Mouse (Mus musculus) hindbrain, embryonic 15.5 days (tissue): ENCODE data around the gene Tssk3. TPM values are rescaled to one million over a fixed set of nuclear protein-coding genes. Genes with fewer than 3 reads are reported as not detected.
"Not testable (repeated sequence)": the region's sequence is repeated elsewhere in the genome, so short reads cannot be mapped to it uniquely, and the experiment has no call there.

Experiments used
- ATAC-seq: fragments of 200-750 bp; cut with Nextera tagmentation; 2 replicates; pipeline ENCODE4 v1.8.0; 2017; ENCODE audit warnings: low read depth, moderate number of reproducible peaks, moderate TSS enrichment; ENCODE audit not compliant: low FRiP score
- H3K27ac ChIP-seq: fragments of 300-500 bp; sonication (generic); replicated peaks from 2 replicates; pipeline ENCODE4 v1.5.1; 2015; ENCODE audit warnings: mild to moderate bottlenecking, inconsistent platforms
- H3K27me3 ChIP-seq: fragments of 300-500 bp; sonication (generic); 2 replicates; pipeline ENCODE4 v1.6.1; 2015; ENCODE audit warnings: control low read depth, inconsistent platforms
- H3K36me3 ChIP-seq: fragments of 300-500 bp; sonication (generic); 2 replicates; pipeline ENCODE4 v1.6.1; 2015; ENCODE audit warnings: control low read depth, inconsistent platforms
- H3K4me1 ChIP-seq: fragments of 300-500 bp; sonication (generic); replicated peaks from 2 replicates; pipeline ENCODE4 v1.6.1; 2015; ENCODE audit warnings: control low read depth, inconsistent platforms
- H3K4me2 ChIP-seq: fragments of 300-500 bp; sonication (generic); 2 replicates; pipeline ENCODE4 v1.6.1; 2015; ENCODE audit warnings: moderate library complexity, mild to moderate bottlenecking, inconsistent platforms
- H3K4me3 ChIP-seq: fragments of 300-500 bp; sonication (generic); 2 replicates; pipeline ENCODE4 v1.5.1; 2015; ENCODE audit warnings: mild to moderate bottlenecking, inconsistent platforms
- H3K9ac ChIP-seq: fragments of 300-500 bp; sonication (generic); 2 replicates; pipeline ENCODE4 v1.6.1; 2015; ENCODE audit warnings: inconsistent platforms
- H3K9me3 ChIP-seq: fragments of 300-500 bp; sonication (generic); 2 replicates; pipeline ENCODE4 v1.6.1; 2016; ENCODE audit warnings: control low read depth, inconsistent platforms
- WGBS: fragments of 180-500 bp; shearing (Covaris S2); methylation state at CpG from one replicate; pipeline ENCODE4 v1.1.7; 2015; 5-methylcytosine and 5-hydroxymethylcytosine counted together
- polyA plus RNA-seq: library from polyadenylated mRNA; unstranded; fragments of >200 nt; fragmentation: Nextera tagmentation; extraction: Ambion mirVana; gene quantifications from 2 replicates; pipeline ENCODE4 v1.2.1, GENCODE M21; 2015

The Tssk3 gene
- polyA plus RNA-seq, 1 experiment from 2014 or later = 0.53 TPM

GRCm38 (mm10) chr4:129459726-129460125 is 31.1 kb downstream of the Tssk3 start:
- Histone ChIP-seq H3K4me1 (peaks cover 20% of the 10 kb centered on the region), H3K9me3 (no peaks in the 10 kb centered on the region), H3K36me3 (peaks cover 3% of the 10 kb centered on the region; the same call in 1 of the 2 replicates), H3K9ac (no peak overlapping the region), H3K27ac (no peak overlapping the region), H3K4me2 (no peak overlapping the region), H3K4me3 (no peak overlapping the region), H3K27me3 (no peaks in the 10 kb centered on the region)
- 93% methylated on average over 3 of the region's 3 CpGs for WGBS
- no peak for ATAC-seq

GRCm38 (mm10) chr4:129457311-129457710 is 33.5 kb downstream of the Tssk3 start:
- not testable (repeated sequence) for H3K36me3 ChIP-seq, H3K27ac ChIP-seq, ATAC-seq, H3K4me3 ChIP-seq, H3K4me1 ChIP-seq, H3K4me2 ChIP-seq, H3K27me3 ChIP-seq, H3K9ac ChIP-seq, H3K9me3 ChIP-seq
- 80% methylated on average over 2 of the region's 2 CpGs for WGBS

DNA sequence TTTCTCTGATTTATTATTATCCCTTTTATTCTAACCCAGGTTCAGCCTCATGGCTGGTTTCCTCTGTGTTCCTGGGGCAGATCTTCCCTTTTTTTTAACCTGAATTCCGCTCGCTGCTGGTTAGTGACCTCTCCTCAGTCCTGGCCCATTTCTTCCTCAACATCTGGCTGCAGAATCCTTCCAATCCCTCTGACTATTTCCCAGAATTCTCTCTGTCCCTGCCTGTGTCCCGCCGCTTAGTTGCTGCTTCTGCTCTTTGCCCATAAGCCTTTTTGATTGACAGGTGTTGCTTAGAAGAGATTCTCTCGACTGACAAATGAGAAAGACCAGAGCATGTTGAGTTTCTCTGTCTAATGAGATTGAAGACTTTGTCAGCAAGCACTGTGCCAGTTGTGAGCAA is 34.7 kb downstream of the Tssk3 start:
- H3K27me3 ChIP-seq = no peaks in the 10 kb centered on the region
- no peak overlapping the region for H3K9ac ChIP-seq
- H3K36me3 ChIP-seq = no peaks in the 10 kb centered on the region
- peaks cover 6% of the 10 kb centered on the region; the same call in 1 of the 2 replicates for H3K4me1 ChIP-seq
- H3K9me3 ChIP-seq = no peaks in the 10 kb centered on the region
- ATAC-seq = no peak
- 61% methylated on average over 5 of the region's 5 CpGs for WGBS
- no peak overlapping the region for H3K4me3 ChIP-seq
- no peak overlapping the region for H3K27ac ChIP-seq
- H3K4me2 ChIP-seq = no peak overlapping the region

GRCm38 (mm10) chr4:129455265-129455664 is 35.6 kb downstream of the Tssk3 start:
- H3K27ac ChIP-seq = no peak overlapping the region
- under 1% methylated on average over 5 of the region's 5 CpGs for WGBS
- H3K9me3 ChIP-seq = no peaks in the 10 kb centered on the region
- H3K4me3 ChIP-seq = no peak overlapping the region
- ATAC-seq = peak; percentile 81; the same call in 1 of the 2 replicates
- peaks cover 3% of the 10 kb centered on the region; the same call in 1 of the 2 replicates for H3K4me1 ChIP-seq
- no peak overlapping the region for H3K9ac ChIP-seq
- no peaks in the 10 kb centered on the region for H3K36me3 ChIP-seq
- no peaks in the 10 kb centered on the region for H3K27me3 ChIP-seq
- H3K4me2 ChIP-seq = no peak overlapping the region

GRCm38 (mm10) chr4:129451471-129452169 is 39.2 kb downstream of the Tssk3 start:
- Histone ChIP-seq H3K4me1 (peaks cover 3% of the 10 kb centered on the region; the same call in 1 of the 2 replicates), H3K9me3 (no peaks in the 10 kb centered on the region), H3K4me2 (no peak overlapping the region), H3K9ac (no peak overlapping the region), H3K27ac (no peak overlapping the region), H3K4me3 (no peak overlapping the region), H3K36me3 (no peaks in the 10 kb centered on the region), H3K27me3 (no peaks in the 10 kb centered on the region)
- 89% methylated on average over 15 of the region's 15 CpGs for WGBS
- ATAC-seq = no peak

- Histone ChIP-seq H3K4me1 (peaks cover 3% of the 10 kb centered on the region; the same call in 1 of the 2 replicates), H3K36me3 (no peaks in the 10 kb centered on the region), H3K27ac (no peak overlapping the region), H3K4me3 (no peak overlapping the region), H3K9me3 (no peaks in the 10 kb centered on the region), H3K4me2 (no peak overlapping the region), H3K27me3 (no peaks in the 10 kb centered on the region), H3K9ac (no peak overlapping the region)
- ATAC-seq = no peak
- 78% methylated on average over 2 of the region's 2 CpGs for WGBS
Observed at GRCm38 (mm10) chr4:129450851-129451250, 40.0 kb downstream of the Tssk3 start.

DNA sequence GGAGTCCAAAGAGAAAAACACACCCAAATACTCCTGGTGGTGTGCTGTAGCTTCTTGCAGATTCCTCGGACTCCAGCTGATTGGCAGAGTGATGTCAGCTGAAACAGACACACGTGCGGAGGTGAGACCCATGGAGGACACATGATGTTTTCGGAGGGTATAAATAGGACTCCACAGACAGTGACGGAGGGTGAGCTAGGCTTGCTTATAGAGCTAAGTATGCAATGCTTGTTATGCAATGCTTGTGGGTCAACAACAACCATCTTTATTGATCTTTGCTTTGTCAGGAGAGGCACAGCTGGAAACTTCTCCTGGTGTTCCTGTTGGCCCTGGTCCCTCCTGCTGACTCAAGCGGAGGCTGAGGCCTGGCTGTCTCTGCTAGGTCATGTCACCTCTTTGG is 42.1 kb downstream of the Tssk3 start:
- ATAC-seq = no peak
- Histone ChIP-seq H3K9ac (no peak overlapping the region), H3K4me1 (no peaks in the 10 kb centered on the region), H3K9me3 (no peaks in the 10 kb centered on the region), H3K4me2 (no peak overlapping the region), H3K36me3 (no peaks in the 10 kb centered on the region), H3K27me3 (no peaks in the 10 kb centered on the region), H3K27ac (no peak overlapping the region), H3K4me3 (no peak overlapping the region)
- WGBS = 90% methylated on average over 6 of the region's 6 CpGs

- Histone ChIP-seq H3K9ac (no peak overlapping the region), H3K4me2 (no peak overlapping the region), H3K27me3 (no peaks in the 10 kb centered on the region), H3K4me3 (no peak overlapping the region), H3K4me1 (no peaks in the 10 kb centered on the region), H3K27ac (no peak overlapping the region), H3K36me3 (no peaks in the 10 kb centered on the region), H3K9me3 (no peaks in the 10 kb centered on the region)
- no peak for ATAC-seq
- WGBS = 86% methylated on average over 11 of the region's 11 CpGs
Observed at GRCm38 (mm10) chr4:129447778-129448563, 42.9 kb downstream of the Tssk3 start.

- Histone ChIP-seq H3K9ac (no peak overlapping the region), H3K27ac (no peak overlapping the region), H3K36me3 (no peaks in the 10 kb centered on the region), H3K27me3 (no peaks in the 10 kb centered on the region), H3K9me3 (no peaks in the 10 kb centered on the region), H3K4me2 (no peak overlapping the region), H3K4me1 (no peaks in the 10 kb centered on the region), H3K4me3 (no peak overlapping the region)
- 87% methylated on average over 8 of the region's 8 CpGs for WGBS
- no peak for ATAC-seq
Observed at GRCm38 (mm10) chr4:129447360-129447759, 43.5 kb downstream of the Tssk3 start.

GRCm38 (mm10) chr4:129441145-129441544 is 49.7 kb downstream of the Tssk3 start:
- H3K9ac ChIP-seq = no peak overlapping the region
- peak overlapping the region; percentile 58 for H3K4me3 ChIP-seq
- peak overlapping the region; percentile 71 for H3K4me2 ChIP-seq
- H3K27me3 ChIP-seq = peaks cover 13% of the 10 kb centered on the region; the same call in 1 of the 2 replicates
- H3K9me3 ChIP-seq = no peaks in the 10 kb centered on the region
- no peaks in the 10 kb centered on the region for H3K36me3 ChIP-seq
- peaks cover 13% of the 10 kb centered on the region for H3K4me1 ChIP-seq
- no peak overlapping the region for H3K27ac ChIP-seq
- ATAC-seq = no peak
- WGBS = 37% methylated on average over 6 of the region's 6 CpGs

DNA sequence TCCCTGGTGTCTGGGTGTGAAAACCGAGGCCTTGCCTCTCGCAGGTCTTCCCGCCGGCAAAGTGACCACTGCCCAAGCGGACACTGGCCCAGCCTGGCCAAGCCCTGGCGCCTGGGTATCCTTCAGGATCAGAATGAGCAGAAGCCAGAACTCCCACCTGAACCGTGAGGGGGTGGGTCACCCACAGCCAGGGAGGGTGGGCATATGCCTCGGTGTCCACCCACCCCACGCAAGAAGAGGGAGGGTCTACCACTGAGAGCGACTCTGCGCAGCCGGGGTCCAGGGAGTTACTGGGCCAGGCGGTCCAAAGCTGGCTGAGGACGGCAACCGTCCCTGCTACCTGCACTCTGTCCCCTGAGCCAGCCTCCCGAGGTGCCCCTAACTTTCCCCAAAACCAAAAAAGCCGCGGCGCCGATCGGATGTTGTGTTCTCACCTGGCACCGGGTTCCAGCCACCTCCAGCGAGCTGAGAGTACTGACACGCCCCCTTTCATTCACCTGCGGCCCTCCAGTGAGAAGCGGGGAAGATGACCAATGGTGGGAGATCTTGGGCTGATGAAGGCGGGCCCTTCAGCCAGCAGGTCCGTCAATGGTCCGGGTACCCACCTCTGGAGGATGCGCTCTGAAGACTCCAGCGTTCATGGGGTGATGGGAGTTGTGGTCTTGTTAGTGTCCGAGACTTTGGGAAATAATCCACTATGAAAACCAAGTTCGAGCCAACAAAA is 50.3 kb downstream of the Tssk3 start, which contains the start of gene Zbtb8b:
Gene Zbtb8b (minus strand): TSS at position 514 of the 724 bp plus-strand sequence.
- H3K9me3 ChIP-seq = no peaks in the 10 kb centered on the region
- peak within 1 kb of the TSS; percentile 58 for H3K4me3 ChIP-seq
- peaks cover 13% of the 10 kb centered on the region; the same call in 1 of the 2 replicates for H3K27me3 ChIP-seq
- under 1% methylated on average over 33 of the region's 33 CpGs for WGBS
- ATAC-seq = peak; percentile 99
- H3K9ac ChIP-seq = peak within 1 kb of the TSS; percentile 70
- H3K4me1 ChIP-seq = peaks cover 13% of the 10 kb centered on the region
- H3K27ac ChIP-seq = peak within 1 kb of the TSS; percentile 35; the same call in 1 of the 2 replicates
- H3K4me2 ChIP-seq = peak within 1 kb of the TSS; percentile 71
- H3K36me3 ChIP-seq = no peaks in the 10 kb centered on the region
